Mouse (Mus musculus): ENCODE data around the gene Brd7.

The Brd7 gene

GRCm38 (mm10) chr8:88361708-88362428 lies at the start of gene Brd7:
Gene Brd7, minus strand, starts transcription at chr8:88362194.
- peak; percentile 87 for DNase-seq (ENCODE audit: low read depth, low spot score)

- DNase-seq (ENCODE audit: low read depth, low spot score), result no peak
These were observed 49.5 kb upstream of the Brd7 start for GRCm38 (mm10) chr8:88411461-88411860.

- no peak for DNase-seq (ENCODE audit: low read depth, low spot score)
These were observed 47.5 kb upstream of the Brd7 start for GRCm38 (mm10) chr8:88409401-88409940.

GRCm38 (mm10) chr8:88407716-88408115 lies 45.7 kb upstream of the Brd7 start:
- no peak for DNase-seq (ENCODE audit: low read depth, low spot score)

- no peak for DNase-seq (ENCODE audit: low read depth, low spot score)
These were observed 36.1 kb upstream of the Brd7 start for GRCm38 (mm10) chr8:88398060-88398459.

- DNase-seq (ENCODE audit: low read depth, low spot score), result no peak
These were observed 31.3 kb upstream of the Brd7 start for GRCm38 (mm10) chr8:88393298-88393697.

GRCm38 (mm10) chr8:88390749-88391148 lies 28.8 kb upstream of the Brd7 start:
- peak; percentile 66 for DNase-seq (ENCODE audit: low read depth, low spot score)

- DNase-seq (ENCODE audit: low read depth, low spot score), result no peak
These were observed 26.8 kb upstream of the Brd7 start for GRCm38 (mm10) chr8:88388691-88389239.

GRCm38 (mm10) chr8:88387874-88388273 lies 25.9 kb upstream of the Brd7 start:
- no peak for DNase-seq (ENCODE audit: low read depth, low spot score)

GRCm38 (mm10) chr8:88383164-88383556 lies 21.2 kb upstream of the Brd7 start:
- DNase-seq (ENCODE audit: low read depth, low spot score), result peak; percentile 25

- DNase-seq (ENCODE audit: low read depth, low spot score), result no peak
These were observed 20.5 kb upstream of the Brd7 start for GRCm38 (mm10) chr8:88382311-88383163.

- no peak for DNase-seq (ENCODE audit: low read depth, low spot score)
These were observed 18.5 kb upstream of the Brd7 start for GRCm38 (mm10) chr8:88380497-88380896.

- no peak for DNase-seq (ENCODE audit: low read depth, low spot score)
These were observed 15.0 kb upstream of the Brd7 start for GRCm38 (mm10) chr8:88376836-88377582.

GRCm38 (mm10) chr8:88371522-88371921 lies 9.5 kb upstream of the Brd7 start:
- no peak for DNase-seq (ENCODE audit: low read depth, low spot score)

GRCm38 (mm10) chr8:88369805-88370204 lies 7.8 kb upstream of the Brd7 start:
- no peak for DNase-seq (ENCODE audit: low read depth, low spot score)

- DNase-seq (ENCODE audit: low read depth, low spot score), result no peak
These were observed 7.2 kb upstream of the Brd7 start for GRCm38 (mm10) chr8:88369221-88369620.

- peak; percentile 66 for DNase-seq (ENCODE audit: low read depth, low spot score)
These were observed 604 bp upstream of the Brd7 start for GRCm38 (mm10) chr8:88362446-88363150.

GRCm38 (mm10) chr8:88361044-88361707 lies 818 bp downstream of the Brd7 start:
- peak; percentile 40 for DNase-seq (ENCODE audit: low read depth, low spot score)

- DNase-seq (ENCODE audit: low read depth, low spot score), result peak; percentile 36
These were observed 2.0 kb downstream of the Brd7 start for GRCm38 (mm10) chr8:88359959-88360358.

GRCm38 (mm10) chr8:88357946-88358345 lies 4.0 kb downstream of the Brd7 start:
- DNase-seq (ENCODE audit: low read depth, low spot score), result peak; percentile 23
